Mouse (Mus musculus): Measurements from ENCODE around the gene Zfp385a.

Zfp385a gene

DNA sequence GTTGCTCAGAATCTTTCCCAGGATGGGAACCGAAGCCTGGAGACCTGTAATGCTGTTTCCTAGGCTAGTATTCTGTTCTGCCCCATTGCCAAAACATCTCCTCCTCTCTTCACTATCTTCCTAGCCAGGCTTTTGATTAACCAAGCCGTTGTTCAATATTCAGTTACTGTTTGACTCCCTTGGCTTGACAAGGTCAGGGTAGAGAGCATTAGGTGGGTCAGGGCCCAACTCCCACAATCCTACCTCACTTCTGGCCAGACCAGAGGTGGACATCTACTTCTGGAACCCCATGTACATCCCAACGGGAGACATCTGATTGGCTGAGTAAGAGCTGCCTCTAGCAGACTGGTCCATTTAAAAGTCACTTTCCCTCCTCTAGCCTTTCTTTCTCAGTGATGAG, 23.1 kb upstream of the Zfp385a start:
- no peak for DNase-seq (ENCODE audit: low read depth)

- no peak for DNase-seq (ENCODE audit: low read depth)
Measured at GRCm38 (mm10) chr15:103362333-103362732, 22.4 kb upstream of the Zfp385a start.

DNA sequence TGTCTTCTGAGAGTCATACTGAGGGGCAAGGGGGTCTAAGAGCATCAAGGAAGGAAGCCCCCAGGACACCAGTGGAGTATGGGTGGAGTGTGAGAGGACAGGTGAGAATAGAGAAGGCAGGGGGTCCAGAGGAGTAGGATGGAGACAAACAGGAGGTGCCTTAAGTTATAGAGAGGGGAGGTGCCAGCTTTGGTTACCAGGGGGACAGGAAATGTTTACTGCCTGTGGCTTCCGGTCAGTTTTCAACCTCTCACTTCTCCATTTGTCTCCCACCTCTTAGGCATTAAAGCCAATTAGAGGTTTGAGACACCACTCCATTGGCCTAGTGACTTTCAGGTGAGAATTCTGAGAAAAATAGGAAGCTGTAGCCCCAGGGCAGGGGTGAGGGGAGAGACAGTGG, 21.4 kb upstream of the Zfp385a start:
- DNase-seq (ENCODE audit: low read depth), result no peak

- DNase-seq (ENCODE audit: low read depth), result no peak
Measured at GRCm38 (mm10) chr15:103359869-103360602, 20.1 kb upstream of the Zfp385a start.

GRCm38 (mm10) chr15:103359122-103359510, 19.2 kb upstream of the Zfp385a start:
- no peak for DNase-seq (ENCODE audit: low read depth)

GRCm38 (mm10) chr15:103358278-103359121, 18.6 kb upstream of the Zfp385a start:
- no peak for DNase-seq (ENCODE audit: low read depth)

DNA sequence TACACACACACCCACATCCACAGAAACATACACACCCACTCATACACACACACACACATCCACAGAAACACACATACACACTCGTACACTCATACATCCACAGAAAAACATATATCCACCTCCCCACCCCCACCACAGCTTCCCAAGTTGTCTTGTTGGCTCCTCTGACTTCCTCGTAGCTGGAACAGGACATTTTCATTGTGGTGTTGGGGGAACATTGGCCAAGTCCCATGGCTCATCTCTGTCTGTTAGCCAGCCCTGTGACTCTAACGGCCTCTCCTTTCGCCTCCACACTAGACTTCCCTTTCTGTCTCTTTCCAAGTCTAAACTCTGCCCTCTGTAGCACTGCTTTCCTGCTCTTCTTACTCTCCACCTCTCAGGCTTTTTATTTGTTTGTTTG, 17.9 kb upstream of the Zfp385a start:
- DNase-seq (ENCODE audit: low read depth), result no peak

DNA sequence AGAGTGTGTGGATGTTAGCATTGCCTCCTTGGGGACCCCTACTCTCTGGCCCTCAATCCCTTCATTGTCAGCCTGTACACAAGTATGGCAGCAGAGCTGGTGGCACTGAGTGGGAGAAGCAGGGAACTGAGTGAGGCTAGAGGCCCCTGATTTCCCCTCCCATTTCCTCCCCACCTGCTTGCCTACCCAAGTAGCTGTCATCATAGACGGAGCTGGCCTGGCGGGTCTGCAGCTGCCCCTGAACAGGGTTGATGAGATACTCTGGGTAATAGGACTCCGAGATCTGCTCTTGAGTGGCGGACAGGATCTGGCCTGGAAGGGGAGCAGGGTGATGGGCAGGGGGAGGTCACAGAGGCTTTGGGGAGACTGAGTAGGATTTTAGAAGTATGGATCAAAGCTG, 16.2 kb upstream of the Zfp385a start:
- no peak for DNase-seq (ENCODE audit: low read depth)

DNA sequence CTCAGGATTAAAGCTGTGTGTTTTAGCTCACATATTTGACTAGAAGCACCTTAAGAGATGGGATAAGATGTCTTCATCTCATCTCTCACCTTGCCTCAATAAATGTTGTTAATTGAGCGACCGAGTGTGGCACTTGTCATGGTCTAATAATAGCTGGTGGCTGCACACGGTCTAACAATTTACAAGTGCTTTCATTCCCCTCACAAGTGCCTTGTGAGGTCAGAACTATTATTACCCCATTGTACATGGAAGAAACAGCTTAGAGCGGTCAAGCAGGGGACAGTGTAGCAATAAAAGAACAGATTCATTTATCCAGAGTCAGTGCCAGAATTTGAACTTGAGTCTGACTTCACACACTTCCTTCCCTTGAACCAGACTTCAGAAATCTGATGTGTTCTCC, 15.5 kb upstream of the Zfp385a start:
- no peak for DNase-seq (ENCODE audit: low read depth)

- no peak for DNase-seq (ENCODE audit: low read depth)
Measured at GRCm38 (mm10) chr15:103354690-103355089, 14.8 kb upstream of the Zfp385a start.

GRCm38 (mm10) chr15:103353511-103354256, 13.8 kb upstream of the Zfp385a start:
- DNase-seq (ENCODE audit: low read depth), result no peak

DNA sequence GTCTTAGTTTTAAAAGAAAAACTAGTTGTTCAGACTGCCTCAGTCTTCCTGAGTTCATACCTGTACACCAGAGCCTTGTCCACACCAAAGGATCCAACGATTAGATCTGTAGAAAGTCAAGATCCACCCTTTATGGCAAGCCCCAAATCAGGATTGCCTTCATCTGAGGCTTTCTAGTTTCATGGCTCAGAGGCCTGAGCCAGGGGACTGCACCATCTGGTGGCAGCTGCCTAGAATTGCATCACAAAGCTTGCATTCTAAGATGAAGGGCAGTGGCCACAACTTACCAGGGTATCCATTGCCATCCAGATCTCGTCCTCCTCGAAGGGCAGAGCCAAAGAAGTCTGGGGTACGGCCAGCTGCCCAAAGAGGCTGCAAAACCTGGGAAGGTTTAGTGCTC, 13.0 kb upstream of the Zfp385a start:
- peak; percentile 75 for DNase-seq (ENCODE audit: low read depth)

GRCm38 (mm10) chr15:103347275-103347684, 7.4 kb upstream of the Zfp385a start:
- DNase-seq (ENCODE audit: low read depth), result peak; percentile 70

DNA sequence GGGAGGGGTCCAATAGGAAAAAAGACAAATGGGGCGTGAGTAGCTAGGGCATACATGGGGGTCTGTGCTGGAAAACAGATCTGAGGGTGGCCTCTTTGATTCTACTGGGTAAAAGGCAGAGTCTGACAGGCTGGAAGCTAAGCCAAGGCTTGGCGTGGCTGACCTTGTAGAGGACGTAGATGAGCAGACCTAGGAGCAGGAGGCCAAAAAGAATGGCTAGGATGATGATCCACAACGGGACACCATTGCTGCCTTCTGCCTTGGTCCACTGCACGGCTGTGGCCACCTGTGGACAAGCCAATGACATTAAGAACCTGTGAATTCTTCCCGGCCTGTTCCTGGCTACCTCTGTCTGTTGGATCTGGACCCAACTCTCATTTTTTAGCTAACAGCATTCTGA, 5.9 kb upstream of the Zfp385a start:
- DNase-seq (ENCODE audit: low read depth), result no peak

- no peak for DNase-seq (ENCODE audit: low read depth)
Measured at GRCm38 (mm10) chr15:103343556-103343955, 3.7 kb upstream of the Zfp385a start.

DNA sequence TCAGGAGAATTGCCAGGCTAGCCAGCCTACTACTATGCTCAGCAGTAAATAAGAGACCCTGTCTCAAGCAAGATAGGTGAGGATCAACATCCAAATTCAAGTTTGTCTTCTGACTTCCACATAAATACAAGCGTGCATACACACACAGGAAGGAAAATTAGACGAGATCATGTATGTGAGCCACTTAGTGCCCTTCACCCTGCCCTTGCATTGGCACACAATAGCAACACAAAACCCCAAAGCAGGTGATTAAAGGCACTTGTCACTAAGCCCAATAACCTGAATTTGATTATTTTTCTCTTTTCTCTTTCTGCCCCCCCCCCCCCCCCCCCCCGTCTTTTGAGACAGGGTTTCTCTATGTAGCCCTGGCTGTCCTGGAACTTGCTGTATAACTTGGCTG, 3.1 kb upstream of the Zfp385a start:
- no peak for DNase-seq (ENCODE audit: low read depth)

DNA sequence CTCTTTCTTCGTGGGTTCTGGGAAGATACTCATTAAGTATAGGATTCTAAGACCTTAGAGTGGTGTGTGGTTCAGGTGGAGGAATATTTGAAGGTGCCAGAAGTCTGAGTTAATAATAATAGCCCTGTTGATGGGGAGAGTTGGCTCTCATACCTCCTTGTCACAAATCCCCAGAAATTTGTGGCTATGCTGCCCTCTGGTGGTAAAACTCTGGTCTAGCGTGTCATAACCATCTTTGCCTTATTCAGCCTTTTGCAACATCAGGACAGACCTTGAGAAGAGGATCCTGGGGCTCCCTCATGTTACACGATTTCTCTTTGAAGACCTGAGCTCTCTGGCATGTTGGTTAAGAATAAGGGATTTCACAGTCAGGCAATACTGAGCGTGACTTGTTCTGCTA, 2.5 kb upstream of the Zfp385a start:
- DNase-seq (ENCODE audit: low read depth), result peak; percentile 87

GRCm38 (mm10) chr15:103341547-103341946, 1.7 kb upstream of the Zfp385a start:
- no peak for DNase-seq (ENCODE audit: low read depth)

DNA sequence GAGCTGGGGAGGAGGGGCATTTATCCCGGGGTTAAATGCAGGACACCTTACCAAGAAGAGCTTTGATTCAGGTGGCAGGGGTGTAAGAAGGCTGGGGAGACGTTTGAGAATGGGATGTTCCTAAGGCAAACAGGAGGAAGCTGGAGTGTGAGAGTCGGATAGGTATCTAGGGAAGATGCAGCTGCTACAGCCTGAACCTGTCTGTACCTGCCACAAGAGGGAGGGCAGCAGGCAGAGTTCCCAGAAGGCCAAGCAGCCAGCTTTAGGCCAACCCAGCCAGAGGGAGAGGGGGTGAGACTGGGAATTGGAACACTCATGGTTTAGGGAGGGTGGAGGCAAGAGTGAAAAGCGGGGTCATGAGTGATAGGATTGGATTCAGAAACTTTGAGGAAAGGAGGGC, 893 bp upstream of the Zfp385a start:
- DNase-seq (ENCODE audit: low read depth), result peak; percentile 32

GRCm38 (mm10) chr15:103339166-103339960, 530 bp downstream of the Zfp385a start:
- DNase-seq (ENCODE audit: low read depth), result peak; percentile 31

DNA sequence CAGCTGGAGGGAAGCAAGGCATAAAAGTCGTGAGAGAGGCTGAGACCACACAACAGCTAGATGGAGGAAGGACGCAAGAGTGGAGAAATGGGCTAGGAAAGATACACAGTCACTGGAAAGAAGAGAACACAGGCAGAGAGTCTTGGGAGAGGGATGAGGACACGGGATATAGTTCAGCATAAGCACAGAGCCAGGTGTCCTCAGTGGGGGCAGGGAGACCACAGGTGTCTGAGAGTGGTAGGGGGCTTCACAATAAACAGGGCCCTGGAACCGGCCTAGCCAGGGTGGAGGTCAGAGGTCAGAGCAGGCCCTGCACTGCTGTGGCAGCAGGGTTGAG, 1.1 kb downstream of the Zfp385a start:
- DNase-seq (ENCODE audit: low read depth), result no peak
